Mouse (Mus musculus) CD4-positive, CD25-positive, alpha-beta regulatory T cell, adult 2 months (primary cell): ENCODE measurements at regions not wholly inside any gene's neighbourhood (a gene's known extent, or its start where the extent isn't known, plus 50 kb on each side); places are given as distances from the start of the nearest gene placed in this dataset.
"Not testable (repeated sequence)": the region's sequence is repeated elsewhere in the genome, so short reads cannot be mapped to it uniquely, and the experiment has no call there.

Source experiments
- DNase-seq: peaks from one replicate; pipeline ENCODE4 v3.0.0-alpha.2; 2012; ENCODE audit warnings: low read depth, low spot score

GRCm38 (mm10) chr8:118209301-118209700, 74.2 kb upstream of the Cdh13 start:
- DNase-seq: not testable (repeated sequence)

- DNase-seq: no peak
Measured at GRCm38 (mm10) chr8:118190866-118191265, 92.7 kb upstream of the Cdh13 start.

GRCm38 (mm10) chr8:118189226-118189625, 94.3 kb upstream of the Cdh13 start:
- DNase-seq: no peak

GRCm38 (mm10) chr8:118169001-118169413, 114.5 kb upstream of the Cdh13 start:
- no peak for DNase-seq

- no peak for DNase-seq
Measured at GRCm38 (mm10) chr8:118162171-118162570, 121.4 kb upstream of the Cdh13 start.

GRCm38 (mm10) chr8:118147359-118148205, 136.0 kb upstream of the Cdh13 start:
- no peak for DNase-seq

- DNase-seq: no peak
Measured at GRCm38 (mm10) chr8:118144546-118144945, 139.0 kb upstream of the Cdh13 start.

- DNase-seq: no peak
Measured at GRCm38 (mm10) chr8:118142311-118142710, 141.2 kb upstream of the Cdh13 start.

- no peak for DNase-seq
Measured at GRCm38 (mm10) chr8:118139928-118140327, 143.6 kb upstream of the Cdh13 start.

GRCm38 (mm10) chr8:118137846-118138245, 145.7 kb upstream of the Cdh13 start:
- DNase-seq: no peak

- no peak for DNase-seq
Measured at GRCm38 (mm10) chr8:118124993-118125392, 158.5 kb upstream of the Cdh13 start.

- DNase-seq: no peak
Measured at GRCm38 (mm10) chr8:118114253-118114652, 169.3 kb upstream of the Cdh13 start.

GRCm38 (mm10) chr8:118104464-118105050, 179.0 kb upstream of the Cdh13 start:
- DNase-seq: no peak

- DNase-seq: no peak
Measured at GRCm38 (mm10) chr8:118101346-118101745, 182.2 kb upstream of the Cdh13 start.

GRCm38 (mm10) chr8:118062736-118063135, 220.8 kb upstream of the Cdh13 start:
- DNase-seq: no peak

- DNase-seq: no peak
Measured at GRCm38 (mm10) chr8:118056781-118057180, 226.8 kb upstream of the Cdh13 start.

- no peak for DNase-seq
Measured at GRCm38 (mm10) chr8:118055536-118055935, 228.0 kb upstream of the Cdh13 start.

GRCm38 (mm10) chr8:118050386-118050785, 233.1 kb upstream of the Cdh13 start:
- no peak for DNase-seq

- DNase-seq: no peak
Measured at GRCm38 (mm10) chr8:118042253-118042860, 240.6 kb upstream of the Mphosph6 start.

- DNase-seq: no peak
Measured at GRCm38 (mm10) chr8:118041253-118041652, 239.5 kb upstream of the Mphosph6 start.

GRCm38 (mm10) chr8:118037801-118038200, 236.1 kb upstream of the Mphosph6 start:
- DNase-seq: no peak

- DNase-seq: no peak
Measured at GRCm38 (mm10) chr8:118034051-118034450, 232.3 kb upstream of the Mphosph6 start.

GRCm38 (mm10) chr8:118031406-118031805, 229.7 kb upstream of the Mphosph6 start:
- DNase-seq: no peak
